Mouse (Mus musculus) bone marrow macrophage, adult 2 months (primary cell): ENCODE measurements around the gene Gse1. TPM values are rescaled to one million over a fixed set of nuclear protein-coding genes. Genes with fewer than 3 reads are reported as not detected.

Experiments
- H3K27ac ChIP-seq: 2 replicates; pipeline ENCODE4 v1.5.1; 2012; ENCODE audit warnings: low read depth, low read length; ENCODE audit not compliant: insufficient read depth
- H3K4me1 ChIP-seq: 2 replicates; pipeline ENCODE4 v1.6.1; 2012; ENCODE audit warnings: low read length; ENCODE audit not compliant: control insufficient read depth, insufficient read depth
- H3K4me3 ChIP-seq: 2 replicates; pipeline ENCODE4 v1.5.1; 2012; ENCODE audit warnings: mild to moderate bottlenecking, low read length, moderate library complexity; ENCODE audit not compliant: insufficient read depth
- CTCF ChIP-seq: IDR thresholded peaks from 2 replicates; pipeline ENCODE4 v1.5.1; 2012; ENCODE audit warnings: low read depth, mild to moderate bottlenecking, low read length, moderate library complexity
- POLR2A ChIP-seq: IDR thresholded peaks from 2 replicates; pipeline ENCODE4 v1.6.1; 2012; ENCODE audit warnings: mild to moderate bottlenecking, low read depth, low read length, borderline replicate concordance
- polyA plus RNA-seq: library from polyadenylated mRNA; stranded (reverse); fragments of >200 nt; gene quantifications from 2 replicates; pipeline ENCODE4 v1.2.4, GENCODE M21; 2012; ENCODE audit not compliant: missing spikeins, insufficient read depth, insufficient read length

The Gse1 gene
- polyA plus RNA-seq, 1 experiment = 15.1 TPM

DNA sequence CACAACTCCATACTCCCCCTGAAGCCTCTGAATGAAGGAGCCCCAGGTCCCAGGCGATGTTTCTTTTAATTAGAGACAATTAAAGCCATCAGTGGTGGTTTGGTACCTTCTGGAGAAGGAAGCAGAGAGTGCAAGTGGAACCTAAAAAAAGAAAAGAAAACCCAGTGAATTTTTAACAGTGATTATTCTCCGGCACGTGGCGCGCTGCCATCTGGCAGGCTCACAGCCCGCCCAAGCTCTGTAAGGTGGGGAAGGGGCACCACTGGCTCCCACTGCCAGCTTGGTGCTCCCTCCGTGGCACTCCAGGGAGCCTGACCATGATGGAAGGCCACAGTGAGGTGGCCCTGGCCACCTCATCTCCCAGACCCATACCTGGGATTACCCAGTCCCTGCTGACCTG, 204.9 kb downstream of the Gse1 start:
- Histone ChIP-seq H3K27ac (no peak overlapping the region), H3K4me1 (peaks cover 15% of the 10 kb centered on the region), H3K4me3 (no peak overlapping the region)
- TF ChIP-seq CTCF (no peak), POLR2A (no peak)

DNA sequence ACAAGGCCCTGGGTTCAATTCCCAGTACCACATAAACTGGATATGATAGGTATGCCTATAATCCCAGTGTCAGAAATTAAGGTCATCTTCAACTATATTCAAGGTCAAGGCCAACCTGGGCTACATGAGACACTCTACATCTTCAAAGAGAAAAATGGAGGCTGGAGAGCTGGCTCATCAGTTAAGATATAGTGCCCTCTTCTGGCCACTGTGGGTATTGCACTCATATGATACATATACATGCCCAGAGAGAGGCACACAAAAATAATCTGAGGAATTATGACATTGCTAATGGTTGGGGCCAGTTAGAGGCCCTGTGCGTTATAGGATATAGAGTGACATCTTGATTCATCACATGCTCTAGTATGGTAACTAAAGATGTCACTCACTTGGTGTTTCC, 205.5 kb downstream of the Gse1 start:
- TF ChIP-seq POLR2A (no peak), CTCF (no peak)
- Histone ChIP-seq H3K27ac (no peak overlapping the region), H3K4me3 (no peak overlapping the region), H3K4me1 (peaks cover 15% of the 10 kb centered on the region)

DNA sequence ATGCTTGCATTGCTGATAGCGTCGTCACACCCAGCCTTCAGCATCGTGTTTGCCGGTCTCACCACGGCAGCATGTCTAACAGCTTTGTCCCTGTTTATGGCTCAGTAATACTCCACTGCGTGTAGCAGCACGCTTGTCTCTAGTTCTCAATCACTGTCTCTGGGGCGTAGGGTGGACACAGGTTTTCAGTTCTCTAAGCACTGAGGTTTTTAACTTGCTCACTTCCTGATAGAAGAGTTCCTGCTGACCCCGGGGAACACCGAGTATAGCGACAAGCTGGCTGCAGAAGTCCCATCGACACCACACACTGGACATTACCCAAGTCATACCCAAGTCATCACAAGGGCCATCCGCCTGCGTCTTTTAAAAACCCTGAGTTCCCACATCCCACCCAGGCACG, 207.5 kb downstream of the Gse1 start:
- no peak overlapping the region for H3K4me3 ChIP-seq
- peaks cover 15% of the 10 kb centered on the region for H3K4me1 ChIP-seq
- TF ChIP-seq CTCF (no peak), POLR2A (no peak)
- no peak overlapping the region for H3K27ac ChIP-seq

DNA sequence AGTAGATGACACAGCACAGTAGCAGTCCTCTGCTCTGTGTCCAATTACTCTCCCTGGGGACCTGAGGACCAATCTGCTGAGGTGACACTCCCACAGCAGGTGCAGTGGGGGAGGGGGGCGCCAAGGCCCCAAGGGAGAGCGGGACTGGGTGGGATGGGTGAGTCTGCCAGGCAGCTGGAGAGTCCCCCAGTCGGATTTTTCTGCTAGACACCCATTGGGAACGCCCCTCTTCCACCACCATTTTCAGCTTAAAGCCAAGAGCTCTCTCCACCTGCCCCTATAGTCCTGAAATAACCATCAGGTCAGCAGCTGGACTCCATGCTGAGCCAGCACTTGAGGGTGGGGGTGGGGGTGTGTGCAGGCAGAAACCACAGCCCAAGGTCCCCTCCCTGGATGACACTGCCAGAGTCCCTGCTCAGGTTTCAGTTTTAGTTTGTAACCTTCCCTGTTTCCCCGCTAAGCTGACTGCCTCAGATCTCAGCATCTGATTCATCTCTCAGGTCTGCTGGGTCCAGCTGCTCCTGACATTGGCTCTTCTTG, 208.3 kb downstream of the Gse1 start:
- no peak overlapping the region for H3K4me3 ChIP-seq
- TF ChIP-seq POLR2A = no peak
- no peak for TF ChIP-seq CTCF
- H3K4me1 ChIP-seq = peaks cover 17% of the 10 kb centered on the region
- H3K27ac ChIP-seq = no peak overlapping the region

DNA sequence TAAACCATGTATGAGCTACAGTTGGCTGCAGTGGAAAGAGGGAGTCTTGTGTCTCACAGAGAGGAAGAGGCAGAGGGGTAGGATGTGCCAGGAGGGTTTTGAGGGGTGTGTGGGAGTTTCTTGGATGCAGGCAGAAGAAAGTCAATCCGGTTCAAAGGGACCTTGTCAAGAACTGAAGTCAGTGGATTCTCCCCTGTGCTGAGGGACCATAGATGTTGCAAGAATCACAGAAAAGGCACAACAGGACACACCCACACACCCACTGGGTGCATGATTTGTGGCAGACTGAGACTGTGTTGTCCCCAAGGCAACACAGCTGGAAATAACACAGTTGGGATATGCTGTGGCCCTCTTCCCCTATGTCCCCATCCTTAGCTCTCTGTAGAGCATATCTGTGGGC, 209.0 kb downstream of the Gse1 start:
- TF ChIP-seq CTCF = no peak
- no peak for TF ChIP-seq POLR2A

DNA sequence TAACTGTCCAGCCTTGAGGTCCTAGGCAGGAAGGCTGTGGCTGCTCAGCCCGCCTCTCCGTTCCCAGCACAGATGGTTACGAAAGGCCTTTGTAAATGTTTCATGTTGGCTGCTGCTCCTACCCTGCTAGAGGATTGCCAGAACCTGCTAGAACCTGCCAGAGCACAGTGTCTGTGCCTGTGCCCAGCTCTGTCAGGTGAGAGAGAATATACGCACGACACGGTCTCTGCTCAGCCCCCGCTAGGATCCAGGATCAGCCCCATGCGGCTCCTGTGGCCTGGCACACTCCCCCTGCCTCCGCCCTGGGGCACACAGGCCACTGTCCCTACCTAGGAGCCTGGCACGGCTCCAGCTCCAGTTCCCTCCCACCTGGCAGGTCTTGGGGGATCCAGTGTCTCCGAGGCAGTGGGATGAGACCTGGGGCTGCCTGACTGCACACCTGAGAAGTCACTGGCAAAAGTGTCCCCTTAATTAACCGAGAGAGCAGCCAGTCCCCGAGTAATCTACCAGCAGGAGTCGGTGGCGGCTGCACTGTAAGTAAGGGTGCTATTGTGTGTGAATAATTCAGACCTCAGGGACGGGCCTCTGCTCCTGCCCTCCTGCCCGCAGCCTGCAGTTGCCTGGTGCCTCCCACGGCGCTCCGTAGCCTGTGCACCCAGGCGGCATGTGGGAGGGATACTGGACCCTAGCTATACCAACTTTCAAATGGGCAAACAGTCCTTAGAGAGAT, 209.6 kb downstream of the Gse1 start:
- no peak for TF ChIP-seq POLR2A
- no peak for TF ChIP-seq CTCF
- Histone ChIP-seq H3K27ac (no peak overlapping the region), H3K4me3 (no peak overlapping the region), H3K4me1 (peaks cover 24% of the 10 kb centered on the region)

More for the DNA sequence above, 209.0 kb downstream of the Gse1 start:
- Histone ChIP-seq H3K4me1 (peaks cover 23% of the 10 kb centered on the region), H3K4me3 (no peak overlapping the region), H3K27ac (no peak overlapping the region)

GRCm38 (mm10) chr8:120439309-120439708, 211.1 kb downstream of the Gse1 start:
- TF ChIP-seq POLR2A = no peak
- TF ChIP-seq CTCF = no peak
- H3K4me1 ChIP-seq = peaks cover 24% of the 10 kb centered on the region

GRCm38 (mm10) chr8:120440739-120441138, 212.5 kb downstream of the Gse1 start:
- Histone ChIP-seq H3K4me1 (peaks cover 30% of the 10 kb centered on the region), H3K27ac (no peak overlapping the region)
- TF ChIP-seq POLR2A (no peak), CTCF (no peak)

More at GRCm38 (mm10) chr8:120439309-120439708, 211.1 kb downstream of the Gse1 start:
- Histone ChIP-seq H3K4me3 (no peak overlapping the region), H3K27ac (no peak overlapping the region)

GRCm38 (mm10) chr8:120441637-120442036, 213.4 kb downstream of the Gse1 start:
- no peak overlapping the region for H3K4me3 ChIP-seq
- TF ChIP-seq CTCF = no peak
- TF ChIP-seq POLR2A = no peak
- peaks cover 23% of the 10 kb centered on the region for H3K4me1 ChIP-seq
- no peak overlapping the region for H3K27ac ChIP-seq

More at GRCm38 (mm10) chr8:120440739-120441138, 212.5 kb downstream of the Gse1 start:
- no peak overlapping the region for H3K4me3 ChIP-seq

- TF ChIP-seq POLR2A (no peak), CTCF (no peak)
- Histone ChIP-seq H3K4me3 (no peak overlapping the region), H3K4me1 (peaks cover 17% of the 10 kb centered on the region), H3K27ac (no peak overlapping the region)
These were observed 214.2 kb downstream of the Gse1 start for GRCm38 (mm10) chr8:120442306-120443003.
